Mouse (Mus musculus): ENCODE measurements around the gene Dgat2.

Dgat2 gene

DNA sequence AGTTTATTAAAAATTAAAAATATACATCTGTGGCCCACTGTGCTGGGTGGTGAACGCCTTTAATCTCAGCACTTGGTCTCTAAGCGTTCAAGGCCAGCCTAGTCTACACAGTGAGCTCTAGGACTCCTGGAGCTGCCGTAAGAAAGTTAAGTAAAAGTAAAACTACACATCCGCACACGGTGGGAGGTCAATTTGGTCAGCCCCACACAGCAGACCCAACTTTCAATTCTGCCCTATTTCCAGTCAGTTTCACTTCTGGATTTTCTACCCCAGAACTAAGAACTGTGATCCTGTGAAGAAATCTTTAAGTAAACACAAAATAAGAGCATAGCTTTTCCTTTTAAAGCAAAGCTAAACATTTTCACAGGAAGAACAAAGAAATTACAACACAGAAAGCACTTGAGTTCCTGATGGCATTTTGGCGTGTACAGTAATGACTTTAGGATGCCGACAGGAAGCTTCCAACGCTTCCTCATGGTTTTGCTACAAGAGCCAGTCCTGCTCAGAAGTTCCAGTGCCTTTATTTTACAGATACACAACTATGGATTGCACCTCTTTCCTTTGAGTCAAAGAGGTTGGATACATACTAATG, 48.6 kb downstream of the Dgat2 start:
- no peak for DNase-seq

GRCm38 (mm10) chr7:99132597-99132996, 49.9 kb downstream of the Dgat2 start:
- no peak for DNase-seq

- no peak for DNase-seq
Observed at GRCm38 (mm10) chr7:99131819-99132353, 50.6 kb downstream of the Dgat2 start.

DNA sequence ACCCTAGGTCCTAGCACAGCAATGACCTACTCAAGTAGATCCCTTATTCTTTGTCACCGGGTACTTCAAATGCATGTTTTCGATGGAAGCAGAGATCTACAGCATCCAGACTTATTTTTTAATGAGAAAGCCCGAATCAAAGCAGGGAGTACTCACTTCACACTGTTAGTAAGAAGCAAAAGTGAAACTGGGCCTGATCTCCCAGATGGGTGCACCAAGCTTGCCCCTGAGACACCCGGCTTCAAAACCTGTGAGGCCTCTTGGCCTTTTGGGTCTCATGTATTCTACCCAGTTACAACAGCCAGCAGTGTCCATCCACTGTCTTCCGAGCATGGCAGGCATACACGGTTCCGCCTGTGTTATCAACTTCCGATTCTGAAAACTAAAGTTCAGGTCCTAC, 53.6 kb downstream of the Dgat2 start:
- no peak for DNase-seq

- DNase-seq: no peak
Observed at GRCm38 (mm10) chr7:99128020-99128950, 54.2 kb downstream of the Dgat2 start.

GRCm38 (mm10) chr7:99126057-99126456, 56.5 kb downstream of the Dgat2 start:
- no peak for DNase-seq

DNA sequence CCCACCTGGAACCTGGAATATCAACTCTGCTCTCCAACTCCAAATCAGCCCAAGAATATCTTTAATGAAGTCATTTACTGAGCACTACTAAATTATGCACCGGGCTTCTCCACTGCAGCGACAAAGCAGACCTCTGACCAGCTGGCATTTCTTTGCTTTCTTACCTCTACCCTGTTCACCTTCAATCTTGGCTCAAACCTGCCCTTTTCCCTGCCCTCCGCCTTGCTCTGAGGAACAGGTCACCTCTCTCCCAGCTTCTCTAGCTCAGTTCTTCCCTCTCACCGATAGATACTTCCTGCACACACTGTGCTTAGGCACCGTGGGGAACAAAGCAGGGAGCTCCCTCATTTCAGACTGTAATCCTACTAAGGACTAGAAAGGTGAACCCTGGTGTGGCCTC, 59.9 kb downstream of the Dgat2 start:
- no peak for DNase-seq

- no peak for DNase-seq
Observed at GRCm38 (mm10) chr7:99120865-99121521, 61.5 kb downstream of the Dgat2 start.

- no peak for DNase-seq
Observed at GRCm38 (mm10) chr7:99120082-99120481, 62.4 kb downstream of the Dgat2 start.

DNA sequence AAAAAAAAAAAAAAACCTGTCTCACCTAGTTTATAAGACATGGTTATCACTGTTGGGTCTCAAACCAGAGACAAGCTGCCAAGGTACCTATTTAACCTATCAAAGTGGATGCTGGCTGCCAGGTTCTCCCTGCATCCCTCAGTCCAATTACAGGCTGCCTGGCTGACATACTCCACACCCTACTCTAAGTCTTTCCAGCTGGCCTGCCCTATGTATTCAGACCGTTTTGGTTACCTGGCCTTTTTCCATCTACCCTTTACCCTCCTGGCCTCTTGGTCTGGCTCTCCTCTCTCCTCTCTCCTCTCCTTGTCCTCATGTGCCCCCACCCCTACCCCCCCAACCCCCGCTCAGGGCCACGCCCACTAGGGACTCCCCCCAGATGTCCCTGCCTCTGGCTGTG, 65.7 kb downstream of the Dgat2 start:
- DNase-seq: no peak

GRCm38 (mm10) chr7:99114006-99114726, 68.4 kb downstream of the Dgat2 start:
- peak; percentile 69 for DNase-seq

DNA sequence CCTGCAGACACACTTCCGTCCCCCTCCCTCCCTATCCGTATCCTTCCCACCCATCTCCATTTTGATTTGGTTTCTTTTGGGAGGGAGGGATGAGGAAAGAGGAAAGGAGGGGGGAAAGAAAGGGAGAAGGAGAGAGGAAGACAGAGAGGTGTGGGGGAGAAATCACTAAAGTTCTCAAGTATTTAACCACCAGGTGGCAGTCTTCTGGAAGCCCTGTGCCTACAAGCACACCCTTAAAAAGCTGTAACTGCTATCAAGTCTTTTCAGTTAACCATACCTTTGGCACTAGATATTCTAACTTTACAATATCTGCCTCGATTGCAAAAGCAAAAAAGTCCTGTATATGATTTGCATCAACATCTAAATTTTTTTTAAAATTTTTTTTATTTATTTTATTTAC, 75.0 kb downstream of the Dgat2 start:
- DNase-seq: peak; percentile 61

- no peak for DNase-seq
Observed at GRCm38 (mm10) chr7:99106714-99107270, 75.7 kb downstream of the Dgat2 start.
